Mouse (Mus musculus) myocyte (in vitro differentiated cells): Measurements from ENCODE around the gene H2al1i.

Experiments
- CEBPB ChIP-seq: IDR thresholded peaks from 2 replicates; pipeline ENCODE4 v1.6.1; 2011; ENCODE audit warnings: mild to moderate bottlenecking, moderate library complexity; ENCODE audit not compliant: poor library complexity, insufficient read depth, severe bottlenecking
- E2F4 ChIP-seq: IDR thresholded peaks from one replicate; pipeline ENCODE4 v1.6.1; 2011; ENCODE audit warnings: mild to moderate bottlenecking, control low read depth, moderate library complexity; ENCODE audit not compliant: insufficient read depth
- MAX ChIP-seq: IDR thresholded peaks from one replicate; pipeline ENCODE4 v1.6.1; 2011; ENCODE audit warnings: low read depth, mild to moderate bottlenecking, control low read depth
- MYOD1 ChIP-seq, 3 experiments: IDR thresholded peaks; one replicate each; pipeline ENCODE4 v1.6.1; 2011; ENCODE audit warnings: control low read depth in 2 of 3, low read depth in 2 of 3, mild to moderate bottlenecking in 2 of 3, moderate library complexity in 1 of 3; ENCODE audit not compliant: insufficient read length in 2 of 3, control insufficient read depth in 1 of 3
- POLR2A ChIP-seq: IDR thresholded peaks from one replicate; pipeline ENCODE4 v1.6.1; 2011; ENCODE audit warnings: low read depth, mild to moderate bottlenecking, control low read depth, moderate library complexity; ENCODE audit not compliant: insufficient read length
- POLR2AphosphoS2 ChIP-seq: IDR thresholded peaks from one replicate; pipeline ENCODE4 v1.6.1; 2011; ENCODE audit warnings: low read depth, control low read depth; ENCODE audit not compliant: insufficient read length
- TCF12 ChIP-seq: IDR thresholded peaks from one replicate; pipeline ENCODE4 v1.6.1; 2011; ENCODE audit warnings: mild to moderate bottlenecking, control low read depth; ENCODE audit not compliant: poor library complexity, insufficient read depth, severe bottlenecking
- USF1 ChIP-seq: IDR thresholded peaks from one replicate; pipeline ENCODE4 v1.6.1; 2011; ENCODE audit warnings: low read depth, mild to moderate bottlenecking, control low read depth, moderate library complexity

- no peak for TF ChIP-seq MYOD1 (IDR thresholded peaks at IDR 0.05; ENCODE audit: control insufficient read depth in 1 of 3, insufficient read length in 2 of 3, low read depth in 2 of 3)
- TF ChIP-seq POLR2A: no peak
- no peak for TF ChIP-seq USF1
- no peak for TF ChIP-seq POLR2AphosphoS2
- TF ChIP-seq CEBPB: no peak
- no peak for TF ChIP-seq E2F4
- TF ChIP-seq TCF12: no peak
- no peak for TF ChIP-seq MAX
Measured at GRCm38 (mm10) chrX:11365151-11365550, 40.7 kb downstream of the H2al1i start.
